19 mouse cellular contexts compared by ENCODE assay signal in genomic region chr10:125490395-125490794, GRCm38 (mm10).
DNase-seq lines count a peak whose midpoint lies in the region; ATAC-seq and TF ChIP-seq lines count a peak whose summit lies in the region.
"Had no signal": no experiment of that assay in that cellular context is flagged by ENCODE, and none has a peak within 500 bp of the region (broad histone marks: within the 10 kb centered on the region; RNA-seq: fewer than 3 reads in every experiment).

No protein-coding gene starts in this region.

- ATAC-seq in hindbrain, postnatal 0 days = no peak
- ATAC-seq: forebrain, embryonic 16.5 days; intestine, embryonic 15.5 days had no signal

- no peaks in the 10 kb centered on the region for H3K27me3 ChIP-seq in hindbrain, postnatal 0 days (ENCODE audit: insufficient read depth, low read length)
- H3K27me3 ChIP-seq: hindbrain, embryonic 12.5 days; intestine, embryonic 15.5 days had no signal

- no peak overlapping the region for H3K4me3 ChIP-seq in hindbrain, postnatal 0 days (ENCODE audit: low read length)
- H3K4me3 ChIP-seq: heart, adult 2 months; hindbrain, embryonic 12.5 days; intestine, embryonic 15.5 days had no signal

- H3K36me3 ChIP-seq in hindbrain, postnatal 0 days (ENCODE audit: insufficient read depth, low read length) = no peaks in the 10 kb centered on the region
- H3K36me3 ChIP-seq: hindbrain, embryonic 12.5 days; intestine, embryonic 15.5 days had no signal

- no peak for TF ChIP-seq CTCF in hindbrain, postnatal 0 days (IDR thresholded peaks at IDR 0.05; ENCODE audit: low read depth)

- no peaks in the 10 kb centered on the region for H3K9me3 ChIP-seq in hindbrain, postnatal 0 days (ENCODE audit: low read length)
- H3K9me3 ChIP-seq: hindbrain, embryonic 12.5 days; intestine, embryonic 15.5 days had no signal

- DNase-seq in adrenal gland, adult 8-10 months = peak; percentile 31
- no peak for DNase-seq in adrenal gland, postnatal 4 days (ENCODE audit: low spot score in 2 of 2)
- peak; percentile 3 for DNase-seq in lung, postnatal 36 days
- DNase-seq in lung, postnatal 25 days (ENCODE audit: low spot score) = no peak
- DNase-seq in kidney, adult 8-10 months = peak; percentile 52 to 79
- peak; percentile 2 for DNase-seq in mesoderm, embryonic 11.5 days (ENCODE audit: low read depth, low spot score)
- DNase-seq in yolk sac, embryonic 10.5 days (ENCODE audit: low spot score) = no peak
- no peak for DNase-seq in hindbrain, postnatal 0 days (ENCODE audit: low spot score)
- DNase-seq: cerebellum, adult 11 months; heart, adult 2 months; left cerebral cortex, postnatal 4 days; lung, postnatal 14 days; right cerebral cortex, adult 18-20 months; thymus, postnatal 4 days had no signal

- no peak overlapping the region for H3K9ac ChIP-seq in hindbrain, postnatal 0 days (replicated peaks; ENCODE audit: low read length)
- H3K9ac ChIP-seq: hindbrain, embryonic 12.5 days; intestine, embryonic 15.5 days; liver, embryonic 14.5 days had no signal

- no peak overlapping the region for H3K4me2 ChIP-seq in hindbrain, postnatal 0 days (ENCODE audit: low read depth, low read length)
- H3K4me2 ChIP-seq: hindbrain, embryonic 12.5 days; intestine, embryonic 15.5 days; midbrain, embryonic 11.5 days had no signal

- no peaks in the 10 kb centered on the region for H3K4me1 ChIP-seq in hindbrain, postnatal 0 days (ENCODE audit: insufficient read depth, low read length)
- H3K4me1 ChIP-seq: hindbrain, embryonic 12.5 days; intestine, embryonic 15.5 days had no signal

- 45% methylated on average over 4 of the region's 4 CpGs for WGBS in hindbrain, postnatal 0 days

- no peak overlapping the region for H3K27ac ChIP-seq in hindbrain, postnatal 0 days
- H3K27ac ChIP-seq: heart, adult 2 months; hindbrain, embryonic 12.5 days; intestine, embryonic 15.5 days; liver, embryonic 14.5 days had no signal

Comparison
In these comparisons a context has a peak if more than half of its experiments do, and no peak if none do; other contexts are left out.
1. DNase-seq: peak in adrenal gland, adult 8-10 months (single experiment), lung, postnatal 36 days (single experiment), kidney, adult 8-10 months (2 of 2) and mesoderm, embryonic 11.5 days (single experiment); none in adrenal gland, postnatal 4 days (0 of 2), lung, postnatal 25 days (single experiment), yolk sac, embryonic 10.5 days (single experiment) and hindbrain, postnatal 0 days (single experiment).